Comparison of ENCODE assay signal across 16 mouse cellular contexts in the genomic region with DNA sequence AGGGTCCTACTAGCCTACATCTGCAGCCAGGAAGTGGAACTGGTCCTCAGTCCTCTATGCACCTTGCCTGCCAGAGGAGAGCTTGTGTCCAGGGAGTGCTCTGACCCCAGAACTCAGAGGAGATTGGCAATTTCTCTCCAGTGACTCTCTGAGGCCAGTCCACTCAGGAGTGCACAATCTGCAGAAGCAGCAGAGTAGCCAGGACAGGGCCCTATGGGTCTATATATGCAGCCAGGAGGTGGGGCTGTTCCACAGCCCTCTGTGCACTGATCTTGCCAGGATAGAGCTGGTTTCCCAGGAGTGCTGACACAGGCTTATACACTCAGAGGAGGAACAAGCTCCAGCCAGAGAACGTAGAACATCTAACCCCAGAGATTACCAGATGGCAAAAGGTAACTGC.
DNase-seq lines count a peak whose midpoint lies in the region; ATAC-seq and TF ChIP-seq lines count a peak whose summit lies in the region.
"Had no signal": no experiment of that assay in that cellular context is flagged by ENCODE, and none has a peak within 500 bp of the region (broad histone marks: within the 10 kb centered on the region; RNA-seq: fewer than 3 reads in every experiment).

No protein-coding gene starts in this region.

- H3K4me3 ChIP-seq in lung, embryonic 14.5 days (ENCODE audit: low read depth, low read length), result no peak overlapping the region
- H3K4me3 ChIP-seq: heart, embryonic 15.5 days; hindbrain, embryonic 13.5 days; layer of hippocampus, adult 2 months; left cerebral cortex, adult 2 months; megakaryocyte, embryonic 14.5 days; neural tube, embryonic 13.5 days had no signal

- DNase-seq in adrenal gland, adult 2 months, result peak; percentile 24
- no peak for DNase-seq in adrenal gland, adult 8-10 months
- DNase-seq in heart, postnatal 10 days, result peak; percentile 2 to 3
- DNase-seq in heart, adult 9 months (ENCODE audit: low spot score in 2 of 2), result no peak
- DNase-seq in lung, embryonic 14.5 days, result peak; percentile 12
- DNase-seq in lung, postnatal 14 days, result no peak
- peak; percentile 17 to 27 for DNase-seq in adrenal gland, postnatal 36 days
- DNase-seq in layer of hippocampus, adult 18-20 months (ENCODE audit: low spot score in 2 of 2), result no peak
- DNase-seq: cerebellum, adult 2 months; kidney, adult 2 months had no signal

- TF ChIP-seq CTCF in lung, embryonic 14.5 days (IDR thresholded peaks at IDR 0.05; ENCODE audit: low read depth), result no peak

- no peak overlapping the region for H3K4me2 ChIP-seq in lung, embryonic 14.5 days
- H3K4me2 ChIP-seq: heart, embryonic 15.5 days; hindbrain, embryonic 13.5 days; neural tube, embryonic 13.5 days had no signal

- H3K27me3 ChIP-seq in lung, embryonic 14.5 days (ENCODE audit: insufficient read depth, low read length), result no peaks in the 10 kb centered on the region
- H3K27me3 ChIP-seq: heart, embryonic 15.5 days; hindbrain, embryonic 13.5 days; megakaryocyte, embryonic 14.5 days; neural tube, embryonic 13.5 days had no signal

- H3K27ac ChIP-seq in lung, embryonic 14.5 days (ENCODE audit: low read depth), result no peak overlapping the region
- H3K27ac ChIP-seq: heart, embryonic 15.5 days; hindbrain, embryonic 13.5 days; layer of hippocampus, adult 2 months; left cerebral cortex, adult 2 months; neural tube, embryonic 13.5 days had no signal

- H3K4me1 ChIP-seq in lung, embryonic 14.5 days (ENCODE audit: insufficient read depth), result no peaks in the 10 kb centered on the region
- H3K4me1 ChIP-seq: heart, embryonic 15.5 days; hindbrain, embryonic 13.5 days; megakaryocyte, embryonic 14.5 days; neural tube, embryonic 13.5 days had no signal

- intact Hi-C loops in heart, postnatal 10 days (cut with DNase I), result loop anchor here (10.0 kb wide), 1 partner anchor 961 kb away; no protein-coding TSS in a partner anchor

- no peaks in the 10 kb centered on the region for H3K36me3 ChIP-seq in lung, embryonic 14.5 days (ENCODE audit: insufficient read depth)
- H3K36me3 ChIP-seq: heart, embryonic 15.5 days; hindbrain, embryonic 13.5 days; neural tube, embryonic 13.5 days had no signal

- ATAC-seq in lung, embryonic 14.5 days (ENCODE audit: insufficient read depth), result no peak

- 67% methylated on average over 1 of the region's 1 CpGs for WGBS in lung, embryonic 14.5 days

- H3K9me3 ChIP-seq in lung, embryonic 14.5 days (ENCODE audit: low read depth, low read length), result no peaks in the 10 kb centered on the region
- H3K9me3 ChIP-seq: heart, embryonic 15.5 days; hindbrain, embryonic 13.5 days; neural tube, embryonic 13.5 days had no signal

- H3K9ac ChIP-seq in lung, embryonic 14.5 days, result no peak overlapping the region
- H3K9ac ChIP-seq: heart, embryonic 15.5 days; hindbrain, embryonic 13.5 days; neural tube, embryonic 13.5 days had no signal

Comparison
In these comparisons a context has a peak if more than half of its experiments do, and no peak if none do; other contexts are left out.
1. DNase-seq: peak in adrenal gland, adult 2 months (single experiment), heart, postnatal 10 days (2 of 2), lung, embryonic 14.5 days (single experiment) and adrenal gland, postnatal 36 days (2 of 2); none in adrenal gland, adult 8-10 months (single experiment), heart, adult 9 months (0 of 2), lung, postnatal 14 days (single experiment) and layer of hippocampus, adult 18-20 months (0 of 2).